Mouse (Mus musculus) adrenal gland, adult (tissue): ENCODE results near the gene Vmac.

Experiments
- DNase-seq, 2 experiments: peaks; one replicate each; pipeline ENCODE4 v3.0.0; 2022 to 2023; ENCODE audit warnings: low spot score in 1 of 2; ENCODE audit not compliant: inconsistent age in 2 of 2

Gene Vmac

GRCm38 (mm10) chr17:56688045-56688444 is 29.8 kb downstream of the Vmac start:
- DNase-seq: no peak

GRCm38 (mm10) chr17:56686801-56687200 is 31.0 kb downstream of the Vmac start:
- no peak for DNase-seq

- DNase-seq: no peak
Measured at GRCm38 (mm10) chr17:56684649-56685048, 33.2 kb downstream of the Vmac start.

- no peak for DNase-seq
Measured at GRCm38 (mm10) chr17:56683546-56684140, 34.2 kb downstream of the Vmac start.

- no peak for DNase-seq
Measured at GRCm38 (mm10) chr17:56682880-56683279, 34.9 kb downstream of the Vmac start.

- DNase-seq: peak; percentile 67 to 83
Measured at GRCm38 (mm10) chr17:56681791-56682190, 36.0 kb downstream of the Vmac start.

GRCm38 (mm10) chr17:56673647-56674416 is 44.0 kb downstream of the Vmac start:
- DNase-seq: peak; percentile 58 to 80

GRCm38 (mm10) chr17:56672941-56673646 is 44.7 kb downstream of the Vmac start, which contains the start of gene Ranbp3:
TSS of gene Ranbp3 (plus strand) at chr17:56673294.
- DNase-seq: peak; percentile 100

- peak in 1 of 2 experiments; percentile 77 for DNase-seq
Measured at GRCm38 (mm10) chr17:56669766-56670165, 48.1 kb downstream of the Vmac start.

GRCm38 (mm10) chr17:56668384-56669144 is 49.3 kb downstream of the Vmac start:
- DNase-seq: peak; percentile 86 to 95

GRCm38 (mm10) chr17:56667591-56667990 is 50.2 kb downstream of the Vmac start:
- peak; percentile 45 to 80 for DNase-seq

GRCm38 (mm10) chr17:56666384-56666783 is 51.4 kb downstream of the Vmac start:
- DNase-seq: no peak

GRCm38 (mm10) chr17:56664333-56664732 is 53.5 kb downstream of the Vmac start:
- no peak for DNase-seq
